Comparison of ENCODE assay signal across 8 mouse cellular contexts in genomic region chr6:84375498-84375897, GRCm38 (mm10).
DNase-seq lines count a peak whose midpoint lies in the region; ATAC-seq and TF ChIP-seq lines count a peak whose summit lies in the region.

No protein-coding gene starts in this region.

- H3K27ac ChIP-seq in kidney, postnatal 0 days: no peak overlapping the region

- 0 out of 2 replicates have a peak, but pooled peaks cover 6% of the 10 kb centered on the region for H3K27me3 ChIP-seq in kidney, postnatal 0 days (ENCODE audit: insufficient read depth, low read length)

- H3K4me1 ChIP-seq in kidney, postnatal 0 days (replicated peaks; ENCODE audit: insufficient read depth, low read length): no peaks in the 10 kb centered on the region

- peak; percentile 46 for DNase-seq in gastrocnemius, adult 18-20 months (ENCODE audit: low spot score)
- no peak for DNase-seq in gastrocnemius, adult 8-10 months (ENCODE audit: low spot score in 2 of 2)
- peak; percentile 36 for DNase-seq in urinary bladder, postnatal 14 days (ENCODE audit: low spot score)
- no peak for DNase-seq in urinary bladder, adult 18-20 months (ENCODE audit: low spot score in 2 of 2)
- peak; percentile 54 for DNase-seq in embryo, embryonic 9.5 days (ENCODE audit: extremely low spot score)
- peak; percentile 85 for DNase-seq in kidney, postnatal 0 days (ENCODE audit: low spot score)
- DNase-seq in lung, postnatal 14 days: peak; percentile 69
- peak; percentile 32 for DNase-seq in thymus, postnatal 0 days (ENCODE audit: low spot score)

- TF ChIP-seq CTCF in kidney, postnatal 0 days (IDR thresholded peaks at IDR 0.05; ENCODE audit: low read depth): peak; percentile 84

- H3K9ac ChIP-seq in kidney, postnatal 0 days (ENCODE audit: low read depth, low read length): no peak overlapping the region

- H3K36me3 ChIP-seq in kidney, postnatal 0 days (ENCODE audit: insufficient read depth, low read length): no peaks in the 10 kb centered on the region

- H3K4me3 ChIP-seq in kidney, postnatal 0 days (replicated peaks; ENCODE audit: low read depth, low read length): no peak overlapping the region

- no peak for ATAC-seq in kidney, postnatal 0 days (replicated peaks; ENCODE audit: low FRiP score, low read depth)

- 14% methylated on average over 8 of the region's 8 CpGs for WGBS in kidney, postnatal 0 days

- no peaks in the 10 kb centered on the region for H3K9me3 ChIP-seq in kidney, postnatal 0 days (replicated peaks; ENCODE audit: low read length)

- H3K4me2 ChIP-seq in kidney, postnatal 0 days (ENCODE audit: low read length): no peak overlapping the region

Comparison
In these comparisons a context has a peak if more than half of its experiments do, and no peak if none do; other contexts are left out.
1. DNase-seq: peak in gastrocnemius, adult 18-20 months (single experiment), urinary bladder, postnatal 14 days (single experiment), embryo, embryonic 9.5 days (single experiment), kidney, postnatal 0 days (single experiment), lung, postnatal 14 days (single experiment) and thymus, postnatal 0 days (single experiment); none in gastrocnemius, adult 8-10 months (0 of 2) and urinary bladder, adult 18-20 months (0 of 2).